Mouse (Mus musculus) liver, embryonic 14.5 days (tissue): ENCODE data around the gene Parva. TPM values are rescaled to one million over a fixed set of nuclear protein-coding genes. Genes with fewer than 3 reads are reported as not detected.

ENCODE experiments used
- ATAC-seq: fragments of 200-750 bp; cut with Nextera tagmentation; 2 replicates; pipeline ENCODE4 v1.8.0; 2017; ENCODE audit warnings: moderate number of reproducible peaks, mild to moderate bottlenecking, moderate library complexity; ENCODE audit not compliant: insufficient read depth
- DNase-seq, 3 experiments: peaks; one replicate each; pipeline ENCODE4 v3.0.0-alpha.2; 2012 to 2013; ENCODE audit warnings: low read depth in 3 of 3, low spot score in 3 of 3
- H3K27ac ChIP-seq: fragments of 300-500 bp; sonication (generic); 2 replicates; pipeline ENCODE4 v1.5.1; 2014; ENCODE audit warnings: moderate library complexity, mild to moderate bottlenecking, control low read depth, inconsistent platforms
- H3K27me3 ChIP-seq: fragments of 300-500 bp; sonication (generic); 2 replicates; pipeline ENCODE4 v1.6.1; 2014; ENCODE audit warnings: mild to moderate bottlenecking, low read length, moderate library complexity; ENCODE audit not compliant: control insufficient read depth, insufficient read depth
- H3K36me3 ChIP-seq: fragments of 300-500 bp; sonication (generic); replicated peaks from 2 replicates; pipeline ENCODE4 v1.6.1; 2014; ENCODE audit warnings: low read depth; ENCODE audit not compliant: control insufficient read depth, insufficient read depth
- H3K4me1 ChIP-seq, 2 experiments: fragments of 200-500 bp in 1 of 2; fragments of 300-500 bp in 1 of 2; sonication (generic) in 1 of 2; replicated peaks; 2 replicates each; pipeline ENCODE4 v1.6.1; 2012 to 2014; ENCODE audit warnings: antibody characterized with exemption in 1 of 2, inconsistent platforms in 1 of 2, low read length in 1 of 2; ENCODE audit not compliant: control insufficient read depth in 2 of 2, insufficient read depth in 2 of 2
- H3K4me2 ChIP-seq: fragments of 300-500 bp; sonication (generic); 2 replicates; pipeline ENCODE4 v1.6.1; 2014; ENCODE audit warnings: low read depth, mild to moderate bottlenecking, control low read depth, moderate library complexity
- H3K4me3 ChIP-seq, 2 experiments: fragments of 200-500 bp in 1 of 2; fragments of 300-500 bp in 1 of 2; sonication (generic) in 1 of 2; 2 replicates each; pipeline ENCODE4 v1.5.1; 2012 to 2014; ENCODE audit warnings: low read depth in 2 of 2, low read length in 2 of 2, mild to moderate bottlenecking in 2 of 2, control low read depth in 1 of 2, inconsistent platforms in 1 of 2, moderate library complexity in 1 of 2; ENCODE audit not compliant: insufficient read depth in 1 of 2
- H3K9ac ChIP-seq: fragments of 300-500 bp; sonication (generic); replicated peaks from 2 replicates; pipeline ENCODE4 v1.6.1; 2014; ENCODE audit warnings: mild to moderate bottlenecking, control low read depth, moderate library complexity
- H3K9me3 ChIP-seq: fragments of 300-500 bp; sonication (generic); 2 replicates; pipeline ENCODE4 v1.6.1; 2016; ENCODE audit warnings: low read length, mixed read lengths; ENCODE audit not compliant: control insufficient read depth
- CTCF ChIP-seq: IDR thresholded peaks from 2 replicates; pipeline ENCODE4 v1.5.1; 2016; ENCODE audit warnings: antibody characterized with exemption, low read depth, control low read depth
- EP300 ChIP-seq: IDR thresholded peaks from 2 replicates; pipeline ENCODE4 v1.6.1; 2016; ENCODE audit warnings: antibody characterized with exemption, low read depth
- WGBS: fragments of 180-500 bp; shearing (Covaris S2); extraction: QIAGEN DNeasy Blood & Tissue Kit; methylation state at CpG from one replicate; pipeline ENCODE4 v1.1.7; 2014; ENCODE audit not compliant: insufficient replicate concordance; 5-methylcytosine and 5-hydroxymethylcytosine counted together
- polyA plus RNA-seq, 2 experiments: library from polyadenylated mRNA; depleted of rRNA in 1 of 2; stranded (reverse) in 1 of 2; unstranded in 1 of 2; fragments of >200 nt; fragmentation: Nextera tagmentation in 1 of 2; extraction: Ambion mirVana in 1 of 2; gene quantifications; 2 replicates each; pipeline versions ENCODE4 v1.2.1 to v1.2.3; 2012 to 2014

The Parva gene
- polyA plus RNA-seq (2012; rRNA removed) (3.2 and 3.6 TPM in 2 replicates), polyA plus RNA-seq (2014; fragmentation: Nextera tagmentation; extraction: Ambion mirVana) (4.7 and 5.3 TPM in 2 replicates)

DNA sequence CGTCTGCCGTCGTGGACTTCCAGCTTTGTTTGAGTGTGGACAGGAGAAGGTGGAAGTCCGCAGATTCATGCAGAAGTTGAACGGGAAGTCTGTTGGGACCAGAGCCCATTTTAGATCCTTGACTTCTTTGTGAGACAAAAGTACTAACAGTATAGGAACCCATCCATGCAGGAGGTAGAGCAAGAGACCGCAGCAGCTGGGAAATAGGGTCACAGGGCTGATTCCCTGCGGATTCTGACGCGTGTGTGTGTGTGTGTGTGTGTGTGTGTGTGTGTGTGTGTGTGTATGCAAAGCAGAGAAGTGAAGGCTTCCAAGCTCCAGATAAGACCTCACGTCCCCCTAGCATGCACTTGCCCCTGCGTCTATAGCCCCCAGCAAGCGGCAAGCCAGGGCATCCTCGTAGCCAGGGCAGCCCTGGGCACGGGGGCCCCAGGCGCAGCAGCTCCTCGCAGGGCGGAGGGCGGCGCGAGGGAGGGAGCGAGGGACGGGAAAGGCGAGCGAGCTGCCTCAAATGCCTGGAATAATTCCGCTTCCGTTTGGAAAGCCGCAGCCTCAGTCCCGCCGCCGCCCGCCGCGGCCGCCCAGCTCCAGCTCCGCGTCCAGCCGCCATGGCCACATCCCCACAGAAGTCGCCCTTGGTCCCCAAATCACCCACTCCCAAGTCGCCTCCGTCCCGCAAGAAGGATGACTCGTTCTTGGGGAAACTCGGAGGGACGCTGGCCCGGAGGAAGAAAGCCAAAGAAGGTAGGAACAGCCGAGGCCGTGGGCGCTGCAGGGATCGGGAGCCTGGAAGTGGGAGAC lies at the start of gene Parva:
Gene Parva, plus strand, starts transcription at position 149 of the 801 bp plus-strand sequence.
- Histone ChIP-seq H3K4me3 (peak within 1 kb of the TSS; percentile 47 to 63), H3K9ac (peak within 1 kb of the TSS; percentile 4; the same call in 1 of the 2 replicates), H3K9me3 (no peaks in the 10 kb centered on the region), H3K4me2 (peak within 1 kb of the TSS; percentile 43), H3K27ac (no peak within 1 kb of the TSS), H3K4me1 (no peaks in the 10 kb centered on the region; a peak in 1 of 4 replicates), H3K27me3 (peaks cover 4% of the 10 kb centered on the region), H3K36me3 (no peaks in the 10 kb centered on the region)
- TF ChIP-seq EP300 (no peak), CTCF (no peak)
- WGBS = 4% methylated on average over 45 of the region's 49 CpGs
- DNase-seq (no peak), ATAC-seq (no peak)

DNA sequence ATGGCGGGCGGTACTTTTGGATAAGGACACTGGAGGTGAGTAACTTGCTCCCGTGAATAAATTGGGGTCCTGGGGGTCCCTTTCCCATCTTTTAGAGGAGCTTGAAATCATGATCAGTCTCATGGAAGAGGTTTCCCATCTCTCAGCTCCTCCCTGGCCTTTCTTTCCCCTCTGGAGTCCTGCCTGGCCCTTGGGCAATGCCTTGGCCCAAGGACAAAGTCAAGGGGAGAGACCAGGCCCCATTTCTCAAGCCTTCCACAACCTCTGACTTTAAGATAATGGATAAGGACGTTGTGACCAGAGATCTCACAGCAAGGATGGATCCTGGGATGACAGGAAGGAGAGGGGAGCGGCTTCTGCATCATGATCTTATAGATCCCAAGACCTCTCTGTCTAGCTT lies 49.2 kb upstream of the Parva start:
- H3K9ac ChIP-seq = no peak overlapping the region
- 69% methylated on average over 5 of the region's 5 CpGs for WGBS
- ATAC-seq (no peak), DNase-seq (no peak)
- TF ChIP-seq CTCF (no peak), EP300 (no peak)
- no peaks in the 10 kb centered on the region for H3K9me3 ChIP-seq
- H3K4me3 ChIP-seq = no peak overlapping the region
- H3K36me3 ChIP-seq = no peaks in the 10 kb centered on the region
- no peak overlapping the region for H3K27ac ChIP-seq
- H3K4me2 ChIP-seq = no peak overlapping the region
- peaks cover 0 to 2% of the 10 kb centered on the region in 2 experiments; a peak in 2 of 4 replicates for H3K4me1 ChIP-seq
- no peaks in the 10 kb centered on the region for H3K27me3 ChIP-seq

DNA sequence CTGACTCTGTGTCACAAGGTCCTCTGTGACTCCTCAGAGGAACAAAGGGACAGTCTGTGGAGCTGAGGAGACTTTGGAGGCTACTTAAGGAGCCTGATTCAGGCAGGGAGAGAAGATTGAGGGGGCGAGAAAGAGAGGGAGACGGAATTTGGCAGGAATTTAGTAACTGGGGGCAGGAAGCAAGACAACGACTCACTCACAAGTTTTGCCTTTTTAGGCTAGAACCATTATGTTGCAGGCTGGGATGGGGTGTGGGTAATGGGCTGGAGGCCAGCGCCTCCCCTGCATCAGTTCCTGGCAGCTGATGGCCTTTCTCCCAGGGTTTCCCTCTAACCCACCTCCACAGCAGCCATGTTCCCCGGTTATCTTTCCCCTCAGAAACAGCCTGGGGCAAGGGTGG lies 48.8 kb upstream of the Parva start:
- Histone ChIP-seq H3K27ac (no peak overlapping the region), H3K4me1 (peaks cover 0 to 2% of the 10 kb centered on the region in 2 experiments; a peak in 2 of 4 replicates), H3K36me3 (no peaks in the 10 kb centered on the region), H3K4me3 (no peak overlapping the region), H3K27me3 (no peaks in the 10 kb centered on the region), H3K9ac (no peak overlapping the region), H3K9me3 (no peaks in the 10 kb centered on the region), H3K4me2 (no peak overlapping the region)
- DNase-seq (no peak), ATAC-seq (no peak)
- 40% methylated on average over 5 of the region's 5 CpGs for WGBS
- TF ChIP-seq EP300 (no peak), CTCF (no peak)

DNA sequence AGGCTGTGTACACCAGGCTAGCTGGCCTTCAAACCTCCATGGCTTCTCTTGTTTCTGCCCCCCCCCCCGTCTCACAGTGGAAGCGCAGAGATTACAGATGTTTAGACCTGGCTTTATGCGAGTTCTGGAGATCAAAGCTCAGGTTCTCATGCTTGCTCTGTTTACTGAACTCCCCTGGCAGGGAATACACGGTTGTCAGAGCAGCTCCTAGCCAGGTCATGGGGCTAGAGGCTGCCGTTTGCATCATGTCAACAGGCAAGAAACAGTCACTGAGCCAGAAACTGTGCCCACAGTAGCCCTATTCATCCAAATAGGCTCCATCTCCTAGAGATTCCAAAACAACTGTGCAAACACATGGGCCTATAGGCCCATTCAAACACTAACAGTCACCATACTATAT lies 40.8 kb upstream of the Parva start:
- 44% methylated on average over 5 of the region's 5 CpGs for WGBS
- peaks cover 0 to 8% of the 10 kb centered on the region in 2 experiments; a peak in 2 of 4 replicates for H3K4me1 ChIP-seq
- no peaks in the 10 kb centered on the region for H3K27me3 ChIP-seq
- TF ChIP-seq CTCF (no peak), EP300 (no peak)
- no peak overlapping the region for H3K9ac ChIP-seq
- ATAC-seq (no peak; the same call in 1 of the 2 replicates), DNase-seq (no peak)
- H3K27ac ChIP-seq = no peak overlapping the region
- H3K36me3 ChIP-seq = no peaks in the 10 kb centered on the region
- no peaks in the 10 kb centered on the region for H3K9me3 ChIP-seq
- H3K4me3 ChIP-seq = no peak overlapping the region
- no peak overlapping the region for H3K4me2 ChIP-seq

DNA sequence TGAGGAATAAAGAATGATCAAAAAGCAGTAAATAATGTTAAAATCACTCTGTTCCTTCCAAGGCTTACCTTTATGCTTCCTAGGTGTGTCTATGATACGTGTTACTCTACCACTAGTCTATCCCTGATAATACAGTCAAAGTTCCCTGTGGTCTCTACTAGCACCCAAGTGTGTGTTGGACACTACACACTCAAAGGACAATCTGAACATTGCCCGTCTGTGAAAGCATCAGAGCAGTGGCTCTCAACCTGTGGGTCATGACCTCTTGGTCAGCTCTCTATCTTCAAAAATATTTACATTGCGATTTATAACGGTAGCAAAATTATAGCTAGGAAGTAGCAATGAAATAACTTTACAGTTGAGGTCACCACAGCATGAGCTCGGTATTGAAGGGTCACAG lies 39.4 kb upstream of the Parva start:
- no peak overlapping the region for H3K27ac ChIP-seq
- 45% methylated on average over 5 of the region's 5 CpGs for WGBS
- DNase-seq (no peak), ATAC-seq (no peak)
- no peaks in the 10 kb centered on the region for H3K27me3 ChIP-seq
- TF ChIP-seq CTCF (no peak), EP300 (no peak)
- H3K4me1 ChIP-seq = peaks cover 0 to 8% of the 10 kb centered on the region in 2 experiments; a peak in 2 of 4 replicates
- no peaks in the 10 kb centered on the region for H3K9me3 ChIP-seq
- no peak overlapping the region for H3K4me2 ChIP-seq
- no peak overlapping the region for H3K4me3 ChIP-seq
- no peak overlapping the region for H3K9ac ChIP-seq
- H3K36me3 ChIP-seq = no peaks in the 10 kb centered on the region
